Mouse (Mus musculus) forebrain, embryonic 15.5 days (tissue): Measurements from ENCODE around the gene Kbtbd12. TPM values are rescaled to one million over a fixed set of nuclear protein-coding genes. Genes with fewer than 3 reads are reported as not detected.

Experiments
- ATAC-seq: fragments of 200-750 bp; cut with Nextera tagmentation; replicated peaks from 2 replicates; pipeline ENCODE4 v1.8.0; 2017; ENCODE audit warnings: mild to moderate bottlenecking, moderate TSS enrichment, moderate library complexity
- H3K27ac ChIP-seq: fragments of 300-500 bp; sonication (generic); replicated peaks from 2 replicates; pipeline ENCODE4 v1.5.1; 2015; ENCODE audit warnings: mild to moderate bottlenecking, inconsistent platforms
- H3K27me3 ChIP-seq: fragments of 300-500 bp; sonication (generic); 2 replicates; pipeline ENCODE4 v1.6.1; 2015; ENCODE audit warnings: inconsistent platforms
- H3K36me3 ChIP-seq: fragments of 300-500 bp; sonication (generic); 2 replicates; pipeline ENCODE4 v1.6.1; 2015; ENCODE audit warnings: mild to moderate bottlenecking, inconsistent platforms
- H3K4me1 ChIP-seq: fragments of 300-500 bp; sonication (generic); 2 replicates; pipeline ENCODE4 v1.6.1; 2015; ENCODE audit warnings: inconsistent platforms
- H3K4me2 ChIP-seq: fragments of 300-500 bp; sonication (generic); replicated peaks from 2 replicates; pipeline ENCODE4 v1.6.1; 2015; ENCODE audit warnings: mild to moderate bottlenecking, inconsistent platforms
- H3K4me3 ChIP-seq: fragments of 300-500 bp; sonication (generic); 2 replicates; pipeline ENCODE4 v1.5.1; 2015; ENCODE audit warnings: mild to moderate bottlenecking, inconsistent platforms
- H3K9ac ChIP-seq: fragments of 300-500 bp; sonication (generic); replicated peaks from 2 replicates; pipeline ENCODE4 v1.6.1; 2015; ENCODE audit warnings: mild to moderate bottlenecking, inconsistent platforms
- H3K9me3 ChIP-seq: fragments of 300-500 bp; sonication (generic); 2 replicates; pipeline ENCODE4 v1.6.1; 2016; ENCODE audit warnings: inconsistent platforms
- WGBS: fragments of 180-500 bp; shearing (Covaris S2); methylation state at CpG from one replicate; pipeline ENCODE4 v1.1.7; 2015; ENCODE audit warnings: mixed read lengths; 5-methylcytosine and 5-hydroxymethylcytosine counted together
- polyA plus RNA-seq: library from polyadenylated mRNA; unstranded; fragments of >200 nt; fragmentation: Nextera tagmentation; extraction: Ambion mirVana; gene quantifications from 2 replicates; pipeline ENCODE4 v1.2.1, GENCODE M21; 2015

Kbtbd12 gene
- polyA plus RNA-seq, 1 experiment from 2014 or later = 0.20 TPM

- Histone ChIP-seq H3K4me3 (no peak overlapping the region), H3K4me1 (peaks cover 26% of the 10 kb centered on the region), H3K9ac (no peak overlapping the region), H3K27me3 (no peaks in the 10 kb centered on the region), H3K9me3 (no peaks in the 10 kb centered on the region), H3K27ac (no peak overlapping the region), H3K36me3 (peaks cover 51% of the 10 kb centered on the region), H3K4me2 (no peak overlapping the region)
- no peak for ATAC-seq
- WGBS = 80% methylated on average over 8 of the region's 8 CpGs
These were observed 121.8 kb downstream of the Kbtbd12 start for GRCm38 (mm10) chr6:88515971-88516370.

DNA sequence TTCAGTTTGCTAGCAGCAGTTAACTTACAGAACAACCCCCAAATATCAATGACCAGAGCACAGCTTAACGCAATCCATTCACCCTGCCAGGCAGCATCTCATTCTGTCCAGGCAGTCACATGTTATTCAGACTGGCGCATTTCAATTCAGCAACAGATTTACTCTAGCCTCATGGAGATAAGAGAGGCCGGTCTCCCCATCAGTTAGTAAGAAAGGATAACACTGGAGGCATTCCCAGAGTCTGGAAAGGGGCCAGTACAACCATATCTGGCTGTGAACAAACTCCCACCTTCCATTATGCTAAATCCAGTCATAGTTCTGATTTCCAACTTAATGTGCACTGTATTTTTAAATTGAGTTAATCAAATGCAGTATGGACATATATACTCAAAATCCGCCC is 123.2 kb downstream of the Kbtbd12 start:
- Histone ChIP-seq H3K9me3 (no peaks in the 10 kb centered on the region), H3K27me3 (no peaks in the 10 kb centered on the region), H3K4me1 (peaks cover 21% of the 10 kb centered on the region), H3K27ac (no peak overlapping the region), H3K9ac (no peak overlapping the region), H3K4me3 (no peak overlapping the region), H3K4me2 (no peak overlapping the region), H3K36me3 (peaks cover 65% of the 10 kb centered on the region)
- ATAC-seq = no peak
- 86% methylated on average over 4 of the region's 4 CpGs for WGBS

DNA sequence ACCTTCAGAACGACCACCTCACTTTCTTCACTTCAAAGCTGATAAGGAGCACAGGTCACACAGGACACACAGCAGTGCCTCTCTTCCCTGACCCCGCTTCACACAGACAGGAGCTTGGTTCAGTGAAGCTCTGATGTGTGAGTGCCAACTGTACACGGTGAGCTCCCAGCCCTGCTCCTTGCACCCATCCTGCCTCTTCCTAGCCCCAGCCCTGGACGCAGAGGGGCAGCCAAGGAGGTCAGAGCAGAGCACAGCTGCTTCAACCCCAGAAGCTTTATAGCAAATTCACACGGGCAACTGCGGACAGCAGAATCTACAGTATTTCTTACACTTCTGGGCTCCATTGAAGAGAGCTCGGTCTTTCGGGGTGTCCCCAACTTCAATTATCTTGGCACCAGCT is 123.8 kb downstream of the Kbtbd12 start:
- 93% methylated on average over 8 of the region's 8 CpGs for WGBS
- Histone ChIP-seq H3K36me3 (peaks cover 69% of the 10 kb centered on the region), H3K4me2 (no peak overlapping the region)

DNA sequence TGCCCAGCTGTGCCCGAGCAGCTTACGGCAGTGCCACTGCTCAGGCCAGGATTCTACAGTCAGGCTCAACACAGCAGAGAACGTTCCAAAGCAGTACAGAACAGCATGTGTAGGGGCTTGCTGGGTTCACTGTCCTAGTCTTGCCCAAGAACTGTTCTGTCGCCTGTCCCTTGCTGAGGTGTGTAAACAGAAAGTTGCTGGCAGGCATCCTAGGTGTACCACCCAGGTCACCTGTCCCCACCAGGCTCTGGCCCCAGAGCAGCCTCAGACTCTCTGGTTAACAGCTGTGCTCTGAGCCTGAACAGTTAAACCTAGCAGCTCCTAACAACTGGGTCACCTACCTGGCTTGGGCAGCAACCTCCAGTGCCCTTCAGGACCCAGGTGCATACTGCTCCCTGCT is 134.7 kb downstream of the Kbtbd12 start:
- no peak for ATAC-seq
- Histone ChIP-seq H3K36me3 (peaks cover 60% of the 10 kb centered on the region), H3K4me1 (peaks cover 7% of the 10 kb centered on the region; the same call in 1 of the 2 replicates)

More for the DNA sequence above, 123.8 kb downstream of the Kbtbd12 start:
- Histone ChIP-seq H3K4me1 (peaks cover 17% of the 10 kb centered on the region), H3K4me3 (no peak overlapping the region), H3K27me3 (no peaks in the 10 kb centered on the region), H3K9ac (no peak overlapping the region), H3K9me3 (no peaks in the 10 kb centered on the region), H3K27ac (no peak overlapping the region)
- ATAC-seq = no peak

DNA sequence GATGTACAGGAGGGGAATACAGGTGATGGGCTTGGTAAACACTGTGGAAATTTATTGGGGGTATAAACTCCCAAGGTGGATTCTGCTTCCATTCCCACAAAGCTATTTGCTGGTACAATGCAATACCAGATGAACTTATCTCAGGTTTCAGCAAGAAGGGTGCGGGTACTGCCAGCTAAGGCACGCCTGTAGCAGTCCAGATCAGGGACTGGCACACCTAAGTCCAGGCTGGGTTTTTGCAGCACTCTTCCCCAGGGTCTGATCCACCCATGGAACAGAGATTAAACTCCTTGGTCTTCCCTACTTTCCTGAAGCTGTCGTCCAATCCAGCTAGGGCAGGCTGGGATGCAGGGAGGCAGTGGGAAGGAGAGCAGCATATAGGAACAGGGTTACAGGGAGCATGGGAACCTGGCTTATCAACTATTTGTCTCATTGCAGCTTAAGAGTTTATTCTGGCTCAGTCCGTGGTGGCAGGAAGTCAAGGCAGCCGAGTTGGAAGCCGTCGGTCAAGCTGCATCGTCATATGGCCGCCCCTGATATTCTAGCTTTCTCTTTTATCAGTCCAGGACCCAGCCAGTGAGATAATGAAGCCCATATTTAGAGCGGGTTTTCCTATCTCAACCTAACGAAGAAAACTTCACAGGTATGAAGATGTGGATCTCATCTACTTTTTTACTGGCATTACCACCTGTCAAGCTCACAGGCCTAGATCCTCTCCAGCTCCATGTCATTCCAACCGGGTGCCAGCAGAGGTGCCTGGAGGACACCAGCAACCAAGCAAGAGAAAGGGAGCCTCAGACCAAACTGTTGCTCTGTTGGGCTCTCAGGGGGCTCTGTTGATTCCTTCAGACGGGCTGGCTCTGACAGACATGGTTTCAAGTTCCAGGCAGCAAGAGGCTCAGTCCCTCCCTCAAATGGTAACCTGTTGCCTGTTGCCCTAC is 135.4 kb downstream of the Kbtbd12 start:
- Histone ChIP-seq H3K4me1 (peaks cover 7% of the 10 kb centered on the region; the same call in 1 of the 2 replicates), H3K9ac (no peak overlapping the region), H3K4me3 (no peak overlapping the region), H3K36me3 (peaks cover 56% of the 10 kb centered on the region), H3K9me3 (no peaks in the 10 kb centered on the region), H3K27me3 (no peaks in the 10 kb centered on the region), H3K27ac (no peak overlapping the region), H3K4me2 (no peak overlapping the region)
- 83% methylated on average over 13 of the region's 13 CpGs for WGBS
- no peak for ATAC-seq

More for the DNA sequence above, 134.7 kb downstream of the Kbtbd12 start:
- H3K9me3 ChIP-seq = no peaks in the 10 kb centered on the region
- no peak overlapping the region for H3K4me3 ChIP-seq
- H3K27ac ChIP-seq = no peak overlapping the region
- no peaks in the 10 kb centered on the region for H3K27me3 ChIP-seq
- no peak overlapping the region for H3K4me2 ChIP-seq
- no peak overlapping the region for H3K9ac ChIP-seq
- WGBS = 97% methylated on average over 4 of the region's 4 CpGs

GRCm38 (mm10) chr6:88500405-88500767 is 137.4 kb downstream of the Kbtbd12 start:
- peak; percentile 47 for ATAC-seq

GRCm38 (mm10) chr6:88499481-88500404 is 138.0 kb downstream of the Kbtbd12 start:
- WGBS = 3% methylated on average over 74 of the region's 76 CpGs
- Histone ChIP-seq H3K9ac (peak overlapping the region; percentile 63), H3K9me3 (no peaks in the 10 kb centered on the region), H3K4me2 (peak overlapping the region; percentile 89), H3K27me3 (no peaks in the 10 kb centered on the region), H3K4me1 (peaks cover 7% of the 10 kb centered on the region; the same call in 1 of the 2 replicates), H3K36me3 (peaks cover 35% of the 10 kb centered on the region), H3K4me3 (peak overlapping the region; percentile 58), H3K27ac (no peak overlapping the region)
- peak; percentile 84 for ATAC-seq

More at GRCm38 (mm10) chr6:88500405-88500767, 137.4 kb downstream of the Kbtbd12 start:
- Histone ChIP-seq H3K4me2 (peak overlapping the region; percentile 89), H3K4me1 (peaks cover 7% of the 10 kb centered on the region; the same call in 1 of the 2 replicates), H3K9me3 (no peaks in the 10 kb centered on the region), H3K9ac (peak overlapping the region; percentile 63; the same call in 1 of the 2 replicates), H3K27me3 (no peaks in the 10 kb centered on the region), H3K4me3 (peak overlapping the region; percentile 58), H3K27ac (no peak overlapping the region), H3K36me3 (peaks cover 41% of the 10 kb centered on the region)
- WGBS = 5% methylated on average over 3 of the region's 3 CpGs

Other genes with a start within 250 kb of the Kbtbd12 start
- 32.7 and 34.1 TPM in 2 replicates for gene Eefsec, start 191.4 kb downstream of the Kbtbd12 start, polyA plus RNA-seq
- gene Ruvbl1, start 172.5 kb downstream of the Kbtbd12 start, polyA plus RNA-seq = 130 and 140 TPM in 2 replicates
- gene Sec61a1, start 119.0 kb downstream of the Kbtbd12 start, polyA plus RNA-seq = 157 and 158 TPM in 2 replicates
- 24.9 and 25.0 TPM in 2 replicates for gene Mgll, start 86.5 kb upstream of the Kbtbd12 start, polyA plus RNA-seq
- 37.6 and 40.0 TPM in 2 replicates for gene Abtb1, start 204.0 kb upstream of the Kbtbd12 start, polyA plus RNA-seq
- 590 and 608 TPM in 2 replicates for gene Podxl2, start 237.1 kb upstream of the Kbtbd12 start, polyA plus RNA-seq